Mouse (Mus musculus): ENCODE data around the gene Snph. TPM values are rescaled to one million over a fixed set of nuclear protein-coding genes. Genes with fewer than 3 reads are reported as not detected.
A peak's percentile ranks its signal among the peaks of the same experiment; 100 is the strongest.

Gene Snph
- total RNA-seq, 1 experiment, result 0.18 TPM

- no peak for TF ChIP-seq ZC3H11A (IDR thresholded peaks at IDR 0.05; ENCODE audit: borderline replicate concordance, low read depth, low read length)
- no peak for TF ChIP-seq ZNF384 (IDR thresholded peaks at IDR 0.05; ENCODE audit: low read depth, low read length)
- TF ChIP-seq HCFC1 (IDR thresholded peaks at IDR 0.05; ENCODE audit: borderline replicate concordance, insufficient read depth, low read length), result no peak
- TF ChIP-seq CHD2 (IDR thresholded peaks at IDR 0.05; ENCODE audit: low read depth, low read length), result no peak
- no peak for TF ChIP-seq MAFK (IDR thresholded peaks at IDR 0.05; ENCODE audit: insufficient read depth, low read depth, low read length)
- Histone ChIP-seq H3K27ac (ENCODE audit: insufficient read depth, low read depth, low read length, poor library complexity, severe bottlenecking) (no peak overlapping the region), H3K9me3 (ENCODE audit: control insufficient read depth, insufficient read depth, low read depth, low read length) (no peaks in the 10 kb centered on the region), H3K9ac (ENCODE audit: insufficient read depth, low read depth, low read length, poor library complexity, severe bottlenecking) (no peak overlapping the region), H3K4me3 (ENCODE audit: insufficient read depth in 1 of 2, low read depth in 1 of 2, low read length in 2 of 2, poor library complexity in 1 of 2, severe bottlenecking in 1 of 2) (no peak overlapping the region), H3K4me1 (ENCODE audit: control insufficient read depth in 2 of 2, insufficient read depth in 2 of 2, low read length in 2 of 2, poor library complexity in 1 of 2) (0 out of 4 replicates have a peak, but pooled peaks cover 0 to 3% of the 10 kb centered on the region in 2 experiments), H3K36me3 (ENCODE audit: control insufficient read depth, insufficient read depth, low read length, poor library complexity, severe bottlenecking) (no peaks in the 10 kb centered on the region)
- in situ Hi-C loops (cut with MboI; ENCODE audit: low sequenced_read_pairs in 2 of 2, unreplicated experiment in 2 of 2), result no loop called here
- no peak for DNase-seq (ENCODE audit: low read depth, low spot score)
Observed at GRCm38 (mm10) chr2:151580945-151581344, 51.4 kb downstream of the Snph start.

DNA sequence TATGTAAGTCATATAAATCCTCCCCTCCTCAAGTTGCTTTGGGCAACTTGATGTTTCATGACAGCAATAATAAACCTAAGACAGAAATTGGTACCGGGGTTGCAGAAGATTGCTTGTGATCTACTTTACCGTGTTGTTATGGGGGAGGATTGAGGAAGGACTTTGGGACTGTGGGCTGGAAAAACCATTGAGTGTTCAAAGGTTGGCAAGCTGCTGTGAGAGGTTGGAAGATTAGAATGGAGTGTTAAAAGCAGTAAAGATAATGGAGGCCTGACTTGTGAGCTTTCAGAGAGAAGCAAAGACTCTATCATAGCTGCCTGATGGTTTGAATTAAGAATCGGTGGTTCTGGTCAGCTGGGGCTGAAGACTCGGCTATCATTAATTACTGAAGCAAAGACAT, 53.2 kb downstream of the Snph start:
- H3K27ac ChIP-seq (ENCODE audit: insufficient read depth, low read depth, low read length, poor library complexity, severe bottlenecking), result no peak overlapping the region
- H3K4me3 ChIP-seq (ENCODE audit: insufficient read depth in 1 of 2, low read depth in 1 of 2, low read length in 2 of 2, poor library complexity in 1 of 2, severe bottlenecking in 1 of 2), result no peak overlapping the region
- no peak for DNase-seq (ENCODE audit: low read depth, low spot score)
- in situ Hi-C loops (cut with MboI; ENCODE audit: low sequenced_read_pairs in 2 of 2, unreplicated experiment in 2 of 2), result no loop called here
- peaks cover 3 to 7% of the 10 kb centered on the region in 2 experiments; a peak in 1 of 4 replicates for H3K4me1 ChIP-seq (ENCODE audit: control insufficient read depth in 2 of 2, insufficient read depth in 2 of 2, low read length in 2 of 2, poor library complexity in 1 of 2)
- TF ChIP-seq CHD2 (IDR thresholded peaks at IDR 0.05; ENCODE audit: low read depth, low read length) (no peak), ZNF384 (IDR thresholded peaks at IDR 0.05; ENCODE audit: low read depth, low read length) (no peak), ZC3H11A (IDR thresholded peaks at IDR 0.05; ENCODE audit: borderline replicate concordance, low read depth, low read length) (no peak), MAFK (IDR thresholded peaks at IDR 0.05; ENCODE audit: insufficient read depth, low read depth, low read length) (no peak), HCFC1 (IDR thresholded peaks at IDR 0.05; ENCODE audit: borderline replicate concordance, insufficient read depth, low read length) (no peak)
- no peaks in the 10 kb centered on the region for H3K9me3 ChIP-seq (ENCODE audit: control insufficient read depth, insufficient read depth, low read depth, low read length)
- no peaks in the 10 kb centered on the region for H3K36me3 ChIP-seq (ENCODE audit: control insufficient read depth, insufficient read depth, low read length, poor library complexity, severe bottlenecking)
- no peak overlapping the region for H3K9ac ChIP-seq (ENCODE audit: insufficient read depth, low read depth, low read length, poor library complexity, severe bottlenecking)

GRCm38 (mm10) chr2:151575699-151576389, 56.5 kb downstream of the Snph start:
- peak overlapping the region; percentile 51 for H3K27ac ChIP-seq (ENCODE audit: insufficient read depth, low read depth, low read length, poor library complexity, severe bottlenecking)
- peaks cover 8 to 10% of the 10 kb centered on the region in 2 experiments; a peak in 2 of 4 replicates for H3K4me1 ChIP-seq (ENCODE audit: control insufficient read depth in 2 of 2, insufficient read depth in 2 of 2, low read length in 2 of 2, poor library complexity in 1 of 2)
- DNase-seq (ENCODE audit: low read depth, low spot score), result peak; percentile 70
- H3K9me3 ChIP-seq (ENCODE audit: control insufficient read depth, insufficient read depth, low read depth, low read length), result no peaks in the 10 kb centered on the region
- in situ Hi-C loops (cut with MboI; ENCODE audit: low sequenced_read_pairs in 2 of 2, unreplicated experiment in 2 of 2), result no loop called here
- peak overlapping the region; percentile 51; the same call in 1 of the 2 replicates for H3K9ac ChIP-seq (ENCODE audit: insufficient read depth, low read depth, low read length, poor library complexity, severe bottlenecking)
- no peaks in the 10 kb centered on the region for H3K36me3 ChIP-seq (ENCODE audit: control insufficient read depth, insufficient read depth, low read length, poor library complexity, severe bottlenecking)
- TF ChIP-seq ZC3H11A (IDR thresholded peaks at IDR 0.05; ENCODE audit: borderline replicate concordance, low read depth, low read length) (no peak), ZNF384 (IDR thresholded peaks at IDR 0.05; ENCODE audit: low read depth, low read length) (peak; percentile 55)
- peak overlapping the region; percentile 43 to 62 for H3K4me3 ChIP-seq (ENCODE audit: insufficient read depth in 1 of 2, low read depth in 1 of 2, low read length in 2 of 2, poor library complexity in 1 of 2, severe bottlenecking in 1 of 2)

- peak overlapping the region; percentile 43 to 62; a peak in 3 of 4 replicates for H3K4me3 ChIP-seq (ENCODE audit: insufficient read depth in 1 of 2, low read depth in 1 of 2, low read length in 2 of 2, poor library complexity in 1 of 2, severe bottlenecking in 1 of 2)
- peak; percentile 12 for DNase-seq (ENCODE audit: low read depth, low spot score)
Observed at GRCm38 (mm10) chr2:151575119-151575698, 57.2 kb downstream of the Snph start.

More at GRCm38 (mm10) chr2:151575119-151575698, 57.2 kb downstream of the Snph start:
- peaks cover 8 to 10% of the 10 kb centered on the region in 2 experiments; a peak in 2 of 4 replicates for H3K4me1 ChIP-seq (ENCODE audit: control insufficient read depth in 2 of 2, insufficient read depth in 2 of 2, low read length in 2 of 2, poor library complexity in 1 of 2)
- in situ Hi-C loops (cut with MboI; ENCODE audit: low sequenced_read_pairs in 2 of 2, unreplicated experiment in 2 of 2), result no loop called here
- H3K27ac ChIP-seq (ENCODE audit: insufficient read depth, low read depth, low read length, poor library complexity, severe bottlenecking), result peak overlapping the region; percentile 51
- TF ChIP-seq HCFC1 (IDR thresholded peaks at IDR 0.05; ENCODE audit: borderline replicate concordance, insufficient read depth, low read length) (no peak), ZNF384 (IDR thresholded peaks at IDR 0.05; ENCODE audit: low read depth, low read length) (no peak), ZC3H11A (IDR thresholded peaks at IDR 0.05; ENCODE audit: borderline replicate concordance, low read depth, low read length) (no peak), CHD2 (IDR thresholded peaks at IDR 0.05; ENCODE audit: low read depth, low read length) (no peak), MAFK (IDR thresholded peaks at IDR 0.05; ENCODE audit: insufficient read depth, low read depth, low read length) (no peak)
- H3K9ac ChIP-seq (ENCODE audit: insufficient read depth, low read depth, low read length, poor library complexity, severe bottlenecking), result peak overlapping the region; percentile 51; the same call in 1 of the 2 replicates
- H3K9me3 ChIP-seq (ENCODE audit: control insufficient read depth, insufficient read depth, low read depth, low read length), result no peaks in the 10 kb centered on the region
- H3K36me3 ChIP-seq (ENCODE audit: control insufficient read depth, insufficient read depth, low read length, poor library complexity, severe bottlenecking), result no peaks in the 10 kb centered on the region

Measured in ES-E14 (cell line).